Mouse (Mus musculus): ENCODE measurements around the gene Opcml. TPM values are rescaled to one million over a fixed set of nuclear protein-coding genes. Genes with fewer than 3 reads are reported as not detected.

The Opcml gene
- polyA plus RNA-seq, 1 experiment from 2014 or later, result 7.6 TPM

DNA sequence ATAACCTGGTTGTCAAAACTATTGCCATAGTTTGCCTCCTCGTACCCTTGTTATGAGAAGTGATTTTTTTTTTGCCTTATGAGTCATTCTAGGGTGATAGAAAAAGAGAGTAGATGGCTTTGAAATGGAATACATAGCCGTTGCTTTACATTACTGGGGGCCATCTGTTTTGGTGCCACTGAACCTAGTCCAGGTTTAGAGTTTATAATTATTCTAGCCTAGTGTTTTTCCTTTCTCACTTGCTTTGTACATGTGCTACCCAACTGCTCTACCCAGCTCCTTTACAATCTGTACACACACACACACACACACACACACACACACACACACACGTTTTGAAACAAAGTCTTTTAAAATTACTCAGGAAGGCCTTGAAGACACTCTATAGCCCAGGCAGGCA, 171.1 kb downstream of the Opcml start:
- Histone ChIP-seq H3K9me3 (ENCODE audit: control insufficient read depth, low read depth, low read length) (no peaks in the 10 kb centered on the region), H3K4me2 (replicated peaks; ENCODE audit: low read depth, low read length) (no peak overlapping the region), H3K27ac (ENCODE audit: low read length) (no peak overlapping the region), H3K4me1 (ENCODE audit: control insufficient read depth, insufficient read depth, low read length) (no peaks in the 10 kb centered on the region), H3K9ac (replicated peaks; ENCODE audit: low read depth, low read length) (no peak overlapping the region), H3K36me3 (ENCODE audit: control insufficient read depth, insufficient read depth, low read length) (no peaks in the 10 kb centered on the region), H3K27me3 (ENCODE audit: control insufficient read depth, insufficient read depth, low read length) (no peaks in the 10 kb centered on the region), H3K4me3 (ENCODE audit: low read depth, low read length) (no peak overlapping the region)
- ATAC-seq (ENCODE audit: insufficient number of reproducible peaks, insufficient read depth, low FRiP score, low read depth), result no peak
- WGBS, result 77% methylated on average over 3 of the region's 3 CpGs

DNA sequence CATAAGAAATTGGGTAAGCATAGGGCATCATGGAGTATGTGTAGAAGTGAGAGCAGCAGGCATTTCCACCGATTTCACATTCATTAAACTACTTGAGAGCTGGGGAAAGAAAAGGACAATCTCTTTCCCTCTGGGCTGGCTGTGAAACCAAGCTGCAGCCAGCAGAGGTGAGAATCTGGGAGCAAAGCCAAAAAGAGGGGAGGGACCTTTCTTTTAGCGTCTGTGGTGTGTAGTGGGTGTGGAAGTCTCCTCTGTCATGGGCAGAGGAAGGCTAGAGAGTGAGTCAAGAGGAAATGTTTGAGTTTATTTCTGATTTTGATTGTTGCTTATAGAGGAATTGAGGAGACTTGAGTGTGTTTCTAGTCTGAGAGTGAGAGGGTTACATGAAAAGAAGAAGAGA, 172.8 kb downstream of the Opcml start:
- H3K27me3 ChIP-seq (ENCODE audit: control insufficient read depth, insufficient read depth, low read length), result no peaks in the 10 kb centered on the region
- H3K4me2 ChIP-seq (replicated peaks; ENCODE audit: low read depth, low read length), result no peak overlapping the region
- no peak overlapping the region for H3K27ac ChIP-seq (ENCODE audit: low read length)
- H3K9me3 ChIP-seq (ENCODE audit: control insufficient read depth, low read depth, low read length), result no peaks in the 10 kb centered on the region
- no peak overlapping the region for H3K9ac ChIP-seq (replicated peaks; ENCODE audit: low read depth, low read length)
- H3K4me3 ChIP-seq (ENCODE audit: low read depth, low read length), result no peak overlapping the region
- 30% methylated on average over 2 of the region's 2 CpGs for WGBS
- no peaks in the 10 kb centered on the region for H3K4me1 ChIP-seq (ENCODE audit: control insufficient read depth, insufficient read depth, low read length)
- no peaks in the 10 kb centered on the region for H3K36me3 ChIP-seq (ENCODE audit: control insufficient read depth, insufficient read depth, low read length)
- ATAC-seq (ENCODE audit: insufficient number of reproducible peaks, insufficient read depth, low FRiP score, low read depth), result no peak

GRCm38 (mm10) chr9:27964902-27965550, 174.5 kb downstream of the Opcml start:
- H3K4me3 ChIP-seq (ENCODE audit: low read depth, low read length), result no peak overlapping the region
- H3K9me3 ChIP-seq (ENCODE audit: control insufficient read depth, low read depth, low read length), result no peaks in the 10 kb centered on the region
- ATAC-seq (ENCODE audit: insufficient number of reproducible peaks, insufficient read depth, low FRiP score, low read depth), result no peak
- no peaks in the 10 kb centered on the region for H3K27me3 ChIP-seq (ENCODE audit: control insufficient read depth, insufficient read depth, low read length)
- WGBS, result 75% methylated on average over 10 of the region's 10 CpGs
- H3K36me3 ChIP-seq (ENCODE audit: control insufficient read depth, insufficient read depth, low read length), result no peaks in the 10 kb centered on the region
- no peak overlapping the region for H3K27ac ChIP-seq (ENCODE audit: low read length)
- no peak overlapping the region for H3K4me2 ChIP-seq (replicated peaks; ENCODE audit: low read depth, low read length)
- H3K9ac ChIP-seq (replicated peaks; ENCODE audit: low read depth, low read length), result no peak overlapping the region
- H3K4me1 ChIP-seq (ENCODE audit: control insufficient read depth, insufficient read depth, low read length), result no peaks in the 10 kb centered on the region

DNA sequence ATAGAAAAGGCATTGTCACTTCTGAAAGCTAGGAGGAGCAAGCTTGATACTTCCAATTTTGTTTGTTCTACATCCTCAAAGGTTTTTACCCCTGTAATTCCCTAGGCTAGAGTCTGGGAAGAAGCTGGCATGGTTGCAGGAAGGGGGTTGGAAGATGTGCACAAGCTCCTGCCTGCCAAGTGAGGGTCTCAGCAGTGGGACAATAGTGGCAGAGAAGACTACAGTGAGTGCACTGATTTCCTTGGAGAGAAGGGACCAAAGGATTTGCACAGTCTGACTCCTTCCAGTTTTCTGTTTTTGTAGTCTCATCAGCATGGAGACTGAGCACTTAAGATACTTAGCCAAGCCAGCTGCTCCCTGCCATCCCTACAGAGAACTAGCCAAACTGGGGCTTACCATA, 177.7 kb downstream of the Opcml start:
- Histone ChIP-seq H3K4me1 (ENCODE audit: control insufficient read depth, insufficient read depth, low read length) (no peaks in the 10 kb centered on the region), H3K36me3 (ENCODE audit: control insufficient read depth, insufficient read depth, low read length) (no peaks in the 10 kb centered on the region), H3K9me3 (ENCODE audit: control insufficient read depth, low read depth, low read length) (no peaks in the 10 kb centered on the region), H3K9ac (replicated peaks; ENCODE audit: low read depth, low read length) (no peak overlapping the region), H3K4me2 (replicated peaks; ENCODE audit: low read depth, low read length) (no peak overlapping the region), H3K27ac (ENCODE audit: low read length) (no peak overlapping the region), H3K27me3 (ENCODE audit: control insufficient read depth, insufficient read depth, low read length) (no peaks in the 10 kb centered on the region), H3K4me3 (ENCODE audit: low read depth, low read length) (no peak overlapping the region)
- no peak for ATAC-seq (ENCODE audit: insufficient number of reproducible peaks, insufficient read depth, low FRiP score, low read depth)

- Histone ChIP-seq H3K9me3 (ENCODE audit: control insufficient read depth, low read depth, low read length) (no peaks in the 10 kb centered on the region), H3K27me3 (ENCODE audit: control insufficient read depth, insufficient read depth, low read length) (no peaks in the 10 kb centered on the region), H3K4me3 (ENCODE audit: low read depth, low read length) (no peak overlapping the region), H3K36me3 (ENCODE audit: control insufficient read depth, insufficient read depth, low read length) (no peaks in the 10 kb centered on the region), H3K27ac (ENCODE audit: low read length) (no peak overlapping the region), H3K9ac (replicated peaks; ENCODE audit: low read depth, low read length) (no peak overlapping the region), H3K4me2 (replicated peaks; ENCODE audit: low read depth, low read length) (no peak overlapping the region), H3K4me1 (ENCODE audit: control insufficient read depth, insufficient read depth, low read length) (no peaks in the 10 kb centered on the region)
- ATAC-seq (ENCODE audit: insufficient number of reproducible peaks, insufficient read depth, low FRiP score, low read depth), result no peak
- WGBS, result 83% methylated on average over 5 of the region's 5 CpGs
These were observed 181.7 kb downstream of the Opcml start for GRCm38 (mm10) chr9:27972293-27972692.

DNA sequence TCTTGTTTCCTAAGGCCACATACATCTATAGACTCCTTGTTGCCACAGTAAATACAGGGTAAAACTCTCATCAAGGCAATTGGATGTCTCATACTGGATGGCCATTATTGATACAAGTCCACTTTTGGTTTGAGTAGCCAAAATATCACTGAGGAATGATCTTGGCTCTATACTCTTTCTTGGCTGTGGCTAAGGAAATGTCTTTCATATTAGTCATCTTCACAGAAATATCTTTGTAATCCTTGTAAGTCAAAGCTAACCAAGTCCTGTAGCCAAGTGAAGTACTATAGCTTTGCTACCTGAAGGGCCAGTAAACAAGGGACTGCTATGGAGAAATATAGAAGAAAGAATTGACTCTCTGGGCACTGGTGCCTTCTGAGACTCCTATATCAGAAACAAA, 192.0 kb downstream of the Opcml start:
- Histone ChIP-seq H3K4me2 (replicated peaks; ENCODE audit: low read depth, low read length) (no peak overlapping the region), H3K4me1 (ENCODE audit: control insufficient read depth, insufficient read depth, low read length) (no peaks in the 10 kb centered on the region), H3K27me3 (ENCODE audit: control insufficient read depth, insufficient read depth, low read length) (no peaks in the 10 kb centered on the region), H3K36me3 (ENCODE audit: control insufficient read depth, insufficient read depth, low read length) (no peaks in the 10 kb centered on the region), H3K27ac (ENCODE audit: low read length) (no peak overlapping the region), H3K9me3 (ENCODE audit: control insufficient read depth, low read depth, low read length) (no peaks in the 10 kb centered on the region), H3K4me3 (ENCODE audit: low read depth, low read length) (no peak overlapping the region), H3K9ac (replicated peaks; ENCODE audit: low read depth, low read length) (no peak overlapping the region)
- ATAC-seq (ENCODE audit: insufficient number of reproducible peaks, insufficient read depth, low FRiP score, low read depth), result no peak

DNA sequence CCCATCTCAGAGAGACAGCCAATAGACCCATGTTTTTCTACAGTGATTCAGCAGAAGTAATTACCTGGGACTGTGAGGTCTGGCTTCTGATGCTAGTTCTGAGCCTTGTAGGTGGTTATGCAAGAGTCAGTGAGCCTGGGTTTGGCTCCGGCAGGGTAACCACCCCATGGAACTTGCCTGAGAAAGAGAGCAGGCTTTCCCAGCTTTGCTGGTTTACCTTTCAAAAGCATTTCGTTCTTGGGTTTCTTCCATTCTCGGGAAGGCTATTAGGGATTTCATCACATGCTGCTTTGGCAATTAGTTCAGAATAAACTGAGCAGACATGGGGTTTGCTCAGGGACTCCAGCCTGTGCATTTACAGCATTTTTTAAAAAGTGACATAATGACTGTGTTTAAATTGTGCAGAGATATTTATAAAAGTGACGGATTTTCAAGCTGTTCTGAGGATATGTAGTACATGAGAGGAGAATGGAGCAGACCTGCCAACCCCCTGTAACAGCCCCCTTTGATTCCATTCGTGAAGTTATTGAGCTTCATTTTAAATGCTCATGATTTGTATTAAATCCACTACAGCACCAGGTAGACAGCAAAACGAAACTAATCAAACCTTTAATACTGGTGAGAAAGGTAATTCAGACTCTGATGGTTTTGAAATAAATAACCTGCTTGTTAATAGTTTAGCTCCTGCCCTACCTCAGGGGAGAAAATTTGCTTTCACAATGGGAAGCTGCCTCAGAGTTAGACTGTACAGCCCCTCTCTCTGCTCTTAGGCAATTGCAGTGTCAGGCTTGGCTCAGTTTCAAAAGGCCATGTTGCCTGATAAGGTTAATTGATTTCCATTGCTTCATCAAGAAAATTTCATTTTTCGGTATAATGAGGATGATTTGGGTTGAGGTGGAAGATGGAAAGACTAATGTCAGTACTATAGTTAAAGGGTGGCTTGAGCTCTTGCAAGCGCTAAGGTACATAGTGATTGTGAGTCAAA, 196.3 kb downstream of the Opcml start:
- H3K27me3 ChIP-seq (ENCODE audit: control insufficient read depth, insufficient read depth, low read length), result no peaks in the 10 kb centered on the region
- no peaks in the 10 kb centered on the region for H3K9me3 ChIP-seq (ENCODE audit: control insufficient read depth, low read depth, low read length)
- no peak for ATAC-seq (ENCODE audit: insufficient number of reproducible peaks, insufficient read depth, low FRiP score, low read depth)
- no peak overlapping the region for H3K4me3 ChIP-seq (ENCODE audit: low read depth, low read length)
- 63% methylated on average over 8 of the region's 8 CpGs for WGBS
- no peak overlapping the region for H3K4me2 ChIP-seq (replicated peaks; ENCODE audit: low read depth, low read length)
- H3K27ac ChIP-seq (ENCODE audit: low read length), result no peak overlapping the region
- no peaks in the 10 kb centered on the region for H3K4me1 ChIP-seq (ENCODE audit: control insufficient read depth, insufficient read depth, low read length)
- H3K36me3 ChIP-seq (ENCODE audit: control insufficient read depth, insufficient read depth, low read length), result no peaks in the 10 kb centered on the region
- no peak overlapping the region for H3K9ac ChIP-seq (replicated peaks; ENCODE audit: low read depth, low read length)

DNA sequence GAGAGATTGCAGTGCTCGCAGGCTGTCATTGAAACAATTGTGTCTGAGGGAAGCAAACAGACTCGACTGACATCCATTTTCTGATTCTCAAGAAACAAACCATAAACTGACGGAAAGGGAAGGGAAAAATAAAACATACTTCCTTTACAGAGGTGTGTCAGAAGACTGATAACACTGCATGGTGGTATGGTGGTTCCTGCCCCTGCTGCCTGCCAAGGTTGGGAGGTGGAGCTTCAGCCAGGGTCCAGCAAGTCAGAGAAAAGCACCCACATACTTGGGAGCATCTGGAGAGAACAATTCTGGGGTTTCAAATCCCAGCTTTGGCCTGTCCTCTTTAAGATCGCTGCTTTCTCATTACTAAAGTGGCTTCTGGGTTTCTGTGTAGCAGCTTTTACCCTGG, 201.0 kb downstream of the Opcml start:
- WGBS, result 82% methylated on average over 4 of the region's 4 CpGs
- no peak overlapping the region for H3K27ac ChIP-seq (ENCODE audit: low read length)
- H3K9ac ChIP-seq (replicated peaks; ENCODE audit: low read depth, low read length), result no peak overlapping the region
- H3K27me3 ChIP-seq (ENCODE audit: control insufficient read depth, insufficient read depth, low read length), result no peaks in the 10 kb centered on the region
- no peaks in the 10 kb centered on the region for H3K36me3 ChIP-seq (ENCODE audit: control insufficient read depth, insufficient read depth, low read length)
- H3K9me3 ChIP-seq (ENCODE audit: control insufficient read depth, low read depth, low read length), result no peaks in the 10 kb centered on the region
- no peaks in the 10 kb centered on the region for H3K4me1 ChIP-seq (ENCODE audit: control insufficient read depth, insufficient read depth, low read length)
- no peak for ATAC-seq (ENCODE audit: insufficient number of reproducible peaks, insufficient read depth, low FRiP score, low read depth)
- H3K4me3 ChIP-seq (ENCODE audit: low read depth, low read length), result no peak overlapping the region
- no peak overlapping the region for H3K4me2 ChIP-seq (replicated peaks; ENCODE audit: low read depth, low read length)

Measured in stomach, embryonic 14.5 days (tissue).